Mouse (Mus musculus) cortical plate, adult 2 months (tissue): ENCODE results near the gene Ppp2r5d.

Source experiments
- CTCF ChIP-seq: fragments of 200-500 bp; IDR thresholded peaks from 2 replicates; pipeline ENCODE4 v1.5.1; 2011; ENCODE audit warnings: mild to moderate bottlenecking, control low read depth, low read length; ENCODE audit not compliant: insufficient read depth; ENCODE audit errors: extremely low read depth
- POLR2A ChIP-seq: fragments of 200-500 bp; IDR thresholded peaks from 2 replicates; pipeline ENCODE4 v1.6.1; 2011; ENCODE audit warnings: mild to moderate bottlenecking, low read length, control low read depth; ENCODE audit not compliant: insufficient read depth; ENCODE audit errors: extremely low read depth

GRCm38 (mm10) chr17:46710959-46711597, 6.2 kb upstream of the Ppp2r5d start, which contains the start of gene Pex6:
- TF ChIP-seq POLR2A, result peak; percentile 75
- TF ChIP-seq CTCF, result no peak
